Mouse (Mus musculus): ENCODE measurements at regions not wholly inside any gene's neighbourhood (a gene's known extent, or its start where the extent isn't known, plus 50 kb on each side); places are given as distances from the start of the nearest gene placed in this dataset.
"Not testable (repeated sequence)": the region's sequence is repeated elsewhere in the genome, so short reads cannot be mapped to it uniquely, and the experiment has no call there.

- no peak for DNase-seq (ENCODE audit: low read depth, low spot score)
These were observed 317.3 kb upstream of the 4933412E24Rik start for GRCm38 (mm10) chr15:60333573-60334306.

- no peak for DNase-seq (ENCODE audit: low read depth, low spot score)
These were observed 301.2 kb upstream of the 4933412E24Rik start for GRCm38 (mm10) chr15:60317577-60317976.

GRCm38 (mm10) chr15:60315210-60315609 is 298.8 kb upstream of the 4933412E24Rik start:
- peak; percentile 19 for DNase-seq (ENCODE audit: low read depth, low spot score)

GRCm38 (mm10) chr15:60309909-60310308 is 293.5 kb upstream of the 4933412E24Rik start:
- peak; percentile 84 for DNase-seq (ENCODE audit: low read depth, low spot score)

- peak; percentile 11 for DNase-seq (ENCODE audit: low read depth, low spot score)
These were observed 292.6 kb upstream of the 4933412E24Rik start for GRCm38 (mm10) chr15:60308968-60309367.

GRCm38 (mm10) chr15:60308126-60308525 is 291.7 kb upstream of the 4933412E24Rik start:
- peak; percentile 14 for DNase-seq (ENCODE audit: low read depth, low spot score)

GRCm38 (mm10) chr15:60303501-60303900 is 287.1 kb upstream of the 4933412E24Rik start:
- peak; percentile 26 for DNase-seq (ENCODE audit: low read depth, low spot score)

DNA sequence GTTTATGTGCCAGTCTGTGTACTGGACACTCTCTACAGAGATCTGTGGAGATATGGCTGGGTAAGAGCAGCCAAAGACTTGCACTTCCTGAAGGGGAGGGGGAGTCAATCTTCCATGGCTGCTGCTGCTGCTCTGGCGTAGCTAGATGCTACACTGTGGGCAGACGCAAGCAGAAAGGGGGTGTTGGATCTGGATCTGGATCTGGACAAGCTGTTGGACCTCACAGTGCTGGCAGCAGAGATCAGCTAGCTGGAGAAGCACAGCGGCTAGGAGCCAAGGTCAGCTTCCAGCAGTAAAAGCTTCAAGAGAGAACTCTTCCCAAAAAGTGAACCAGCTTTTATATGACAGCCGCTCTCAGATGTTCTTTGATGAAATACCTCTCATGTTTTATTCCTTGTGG is 285.5 kb upstream of the 4933412E24Rik start:
- no peak for DNase-seq (ENCODE audit: low read depth, low spot score)

DNA sequence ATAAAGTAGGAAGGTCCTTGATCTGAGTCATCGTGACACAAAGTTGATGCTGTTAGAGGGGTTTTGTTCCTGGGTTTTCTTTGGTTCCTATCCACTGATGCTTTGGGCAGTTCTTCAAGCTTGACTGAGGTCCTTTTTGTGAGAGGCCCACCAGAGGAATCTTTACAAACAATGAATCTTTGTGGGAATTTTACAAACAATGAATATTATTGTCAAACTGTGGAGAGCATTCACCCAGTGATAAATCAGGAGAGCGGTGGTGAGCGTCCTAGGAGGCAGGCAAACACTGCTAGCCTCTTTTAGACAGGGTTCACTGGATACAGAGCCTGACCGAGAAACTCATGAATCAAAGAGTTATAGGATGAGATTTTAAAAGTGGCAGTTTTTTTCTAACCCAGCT is 268.9 kb upstream of the 4933412E24Rik start:
- DNase-seq (ENCODE audit: low read depth, low spot score): peak; percentile 81

DNA sequence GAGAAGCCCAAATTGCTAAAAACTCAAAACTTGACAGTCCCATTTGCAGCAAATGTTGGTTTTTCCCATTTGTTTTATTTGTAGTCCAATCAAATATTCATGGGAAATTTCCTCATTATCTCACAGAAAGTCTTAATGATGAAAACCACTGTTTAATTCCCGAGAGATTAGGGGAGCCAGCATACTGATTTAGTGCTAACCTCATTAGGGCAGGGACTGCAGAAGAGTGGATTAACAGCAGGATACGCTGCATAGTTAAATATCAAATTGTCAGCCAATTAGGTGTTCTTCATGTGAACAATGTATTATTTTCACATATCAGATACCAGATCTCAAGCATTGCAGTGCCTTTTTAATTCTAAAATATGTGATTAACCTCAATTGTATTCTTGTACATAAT is 264.0 kb upstream of the 4933412E24Rik start:
- no peak for DNase-seq (ENCODE audit: low read depth, low spot score)

DNA sequence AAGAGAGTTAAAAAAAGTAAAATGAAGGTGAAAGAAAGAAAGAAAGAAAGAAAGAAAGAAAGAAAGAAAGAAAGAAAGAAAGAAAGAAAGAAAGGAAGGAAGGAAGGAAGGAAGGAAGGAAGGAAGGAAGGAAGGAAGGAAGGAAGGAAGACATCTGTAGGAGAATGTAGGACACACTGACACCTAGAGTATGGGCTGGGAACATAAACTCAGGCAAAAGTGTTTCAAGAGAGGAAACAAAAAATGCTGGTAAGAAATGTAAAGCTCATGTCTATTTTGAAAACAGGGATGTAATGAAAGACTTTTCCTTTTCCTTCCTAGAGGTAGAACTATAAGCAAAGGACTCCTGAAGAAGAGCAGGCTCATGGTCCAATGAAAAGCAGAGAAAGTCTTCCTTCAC is 237.2 kb upstream of the 4933412E24Rik start:
- not testable (repeated sequence) for DNase-seq (ENCODE audit: low read depth, low spot score)

DNA sequence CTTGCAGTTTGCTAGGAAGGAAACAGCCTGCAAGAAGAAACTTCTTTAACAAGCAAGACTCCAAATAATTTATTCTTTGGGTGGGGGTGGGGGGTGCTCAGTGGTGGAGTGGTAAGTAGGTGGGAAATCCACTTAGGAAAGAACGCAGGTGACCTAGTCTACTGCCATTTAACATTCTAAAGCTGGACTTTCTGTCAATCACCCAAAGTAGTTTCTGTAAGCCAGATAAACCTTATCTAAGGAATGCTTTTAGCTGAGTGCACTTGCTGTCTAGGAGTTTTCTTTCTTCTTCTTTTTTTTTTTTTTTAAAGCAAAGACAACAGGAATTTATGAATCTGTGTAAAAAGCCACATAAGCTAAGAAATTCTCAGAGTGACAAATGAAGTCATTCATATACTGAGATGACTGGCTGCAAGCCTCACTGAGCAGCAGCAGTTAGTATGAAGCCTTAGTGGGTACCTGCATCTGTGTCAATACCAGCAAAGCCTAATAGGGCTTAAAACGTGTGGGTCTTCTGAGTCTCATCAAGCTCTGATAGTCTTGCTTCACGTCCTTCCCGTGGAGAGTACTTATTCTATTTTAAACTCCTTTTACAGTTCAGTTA is 210.0 kb upstream of the 4933412E24Rik start:
- no peak for DNase-seq (ENCODE audit: low read depth, low spot score)

DNA sequence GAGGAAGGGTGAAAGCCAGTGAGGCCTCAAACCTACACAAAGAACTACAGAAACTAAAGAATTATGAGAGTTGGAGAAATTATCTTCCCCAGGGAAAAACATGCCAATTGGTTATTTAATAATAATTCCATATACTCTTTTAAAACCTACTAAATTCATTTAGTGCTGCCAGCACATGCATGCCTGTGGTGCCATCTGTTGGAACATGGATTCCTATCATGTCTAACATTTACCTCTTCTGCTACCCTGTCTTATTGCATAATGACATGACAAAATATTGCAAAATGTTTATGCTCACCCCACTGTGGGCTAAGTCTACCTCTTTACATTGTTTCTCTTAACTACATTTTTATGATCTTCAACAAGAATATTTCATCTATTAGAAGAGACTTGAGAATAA is 178.7 kb upstream of the 4933412E24Rik start:
- DNase-seq (ENCODE audit: low read depth, low spot score): no peak

GRCm38 (mm10) chr15:60193157-60193556 is 176.7 kb upstream of the 4933412E24Rik start:
- peak; percentile 46 for DNase-seq (ENCODE audit: low read depth, low spot score)

GRCm38 (mm10) chr15:60187002-60187715 is 170.7 kb upstream of the 4933412E24Rik start:
- DNase-seq (ENCODE audit: low read depth, low spot score): no peak

DNA sequence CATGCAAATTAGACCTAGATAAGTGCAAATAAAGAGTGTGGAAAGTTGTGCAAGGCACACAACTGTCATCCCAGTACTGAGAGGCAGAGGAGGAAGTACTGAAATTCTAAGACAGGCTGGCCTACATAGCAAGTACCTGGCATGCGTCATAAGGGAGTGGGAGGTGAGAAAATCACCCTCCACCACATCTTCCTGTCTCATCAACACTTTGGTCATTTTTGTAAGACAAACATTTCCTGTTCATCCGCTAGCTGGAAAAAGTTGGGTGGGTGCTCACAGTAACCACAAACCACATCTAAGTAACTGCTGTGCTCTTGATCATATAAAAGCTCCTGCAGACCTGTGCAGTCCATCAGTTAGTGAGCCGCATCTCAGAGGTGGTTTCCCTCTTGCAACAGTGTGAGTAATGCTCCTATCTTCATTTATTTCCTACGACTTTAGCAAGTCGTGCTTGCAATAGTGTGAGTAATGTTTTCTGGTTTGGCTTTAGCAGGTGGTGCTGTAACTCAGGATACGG is 125.2 kb upstream of the 4933412E24Rik start:
- DNase-seq (ENCODE audit: low read depth, low spot score): peak; percentile 59

DNA sequence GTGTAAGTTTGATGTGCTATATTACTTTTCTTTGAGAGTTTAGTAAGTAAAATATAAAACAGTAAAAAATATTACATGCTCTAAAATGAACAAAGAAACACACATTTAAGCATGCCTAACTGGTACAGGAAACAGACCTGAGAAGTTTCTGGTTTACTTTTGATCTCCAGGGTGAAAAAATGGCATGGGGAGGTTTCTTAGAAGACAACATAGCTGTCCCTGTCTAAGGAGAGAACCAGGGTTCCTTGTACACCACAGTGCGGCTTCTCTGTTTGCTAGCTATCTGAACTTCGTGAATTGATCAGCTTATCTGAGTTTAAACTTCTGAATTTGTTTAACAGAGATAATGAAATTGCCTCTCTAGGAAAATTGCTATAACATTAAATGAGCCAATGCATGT is 120.3 kb upstream of the 4933412E24Rik start:
- no peak for DNase-seq (ENCODE audit: low read depth, low spot score)

- DNase-seq (ENCODE audit: low read depth, low spot score): no peak
These were observed 118.1 kb upstream of the 4933412E24Rik start for GRCm38 (mm10) chr15:60134515-60134914.

GRCm38 (mm10) chr15:60132701-60133100 is 116.3 kb upstream of the 4933412E24Rik start:
- no peak for DNase-seq (ENCODE audit: low read depth, low spot score)

DNA sequence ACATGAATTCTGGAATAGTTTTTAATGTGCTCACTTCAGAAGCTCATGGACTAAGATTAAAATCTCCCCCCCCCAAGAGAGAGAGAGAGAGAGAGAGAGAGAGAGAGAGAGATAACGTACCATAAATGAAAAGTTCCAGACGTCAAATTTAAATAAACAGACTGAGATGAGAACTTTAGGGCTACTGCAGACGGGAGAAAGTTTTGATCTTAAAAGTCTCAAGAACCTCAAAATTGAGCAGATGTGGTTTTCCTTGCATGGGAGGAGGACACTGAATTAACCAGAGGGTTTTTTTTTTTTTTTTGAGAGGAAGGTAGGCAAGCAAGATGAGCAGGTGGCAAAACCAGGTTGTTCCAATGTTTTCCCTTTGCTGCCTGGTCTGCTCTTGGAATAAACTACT is 108.0 kb upstream of the 4933412E24Rik start:
- no peak for DNase-seq (ENCODE audit: low read depth, low spot score)

DNA sequence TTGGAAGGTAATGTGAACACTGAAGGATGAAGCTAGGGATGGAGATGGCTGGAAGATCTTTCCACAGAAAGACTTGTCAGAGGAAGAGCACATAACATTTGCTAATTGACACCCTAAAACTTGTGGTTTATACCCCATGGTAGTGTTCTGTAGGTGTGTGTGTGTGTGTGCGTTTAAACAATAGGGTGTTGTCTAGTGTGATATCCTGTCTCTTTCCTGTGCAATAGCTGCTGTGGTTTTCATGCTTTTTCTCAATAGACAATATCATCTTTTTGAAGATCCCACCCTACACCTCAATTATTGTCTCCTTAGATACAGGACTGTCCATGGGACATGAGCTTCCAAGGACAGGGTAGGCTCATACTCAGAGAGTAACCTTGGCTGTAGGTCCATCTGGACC is 103.5 kb upstream of the 4933412E24Rik start:
- no peak for DNase-seq (ENCODE audit: low read depth, low spot score)

GRCm38 (mm10) chr15:60111885-60112284 is 95.5 kb upstream of the 4933412E24Rik start:
- no peak for DNase-seq (ENCODE audit: low read depth, low spot score)

Measured in brain, adult 2 months (tissue).